Mouse (Mus musculus) lung, postnatal 0 days (tissue): Measurements from ENCODE around the gene Gm21828. TPM values are rescaled to one million over a fixed set of nuclear protein-coding genes. Genes with fewer than 3 reads are reported as not detected.
"Not testable (repeated sequence)": the region's sequence is repeated elsewhere in the genome, so short reads cannot be mapped to it uniquely, and the experiment has no call there.

ENCODE experiments used
- ATAC-seq: fragments of 200-750 bp; cut with Nextera tagmentation; 2 replicates; pipeline ENCODE4 v1.8.0; 2017; ENCODE audit warnings: moderate library complexity
- DNase-seq: peaks from one replicate; pipeline ENCODE4 v3.0.0-alpha.2; 2016; ENCODE audit warnings: low spot score
- H3K27ac ChIP-seq: fragments of 300-500 bp; sonication (generic); 2 replicates; pipeline ENCODE4 v1.5.1; 2014; ENCODE audit warnings: antibody characterized with exemption, mild to moderate bottlenecking, low read length, mixed read lengths
- H3K27me3 ChIP-seq: fragments of 300-500 bp; sonication (generic); replicated peaks from 2 replicates; pipeline ENCODE4 v1.6.1; 2014; ENCODE audit warnings: low read length, mixed read lengths; ENCODE audit not compliant: insufficient read depth
- H3K36me3 ChIP-seq: fragments of 300-500 bp; sonication (generic); 2 replicates; pipeline ENCODE4 v1.6.1; 2014; ENCODE audit warnings: low read length, mixed read lengths; ENCODE audit not compliant: insufficient read depth
- H3K4me1 ChIP-seq: fragments of 300-500 bp; sonication (generic); 2 replicates; pipeline ENCODE4 v1.6.1; 2014; ENCODE audit warnings: antibody characterized with exemption, low read depth, low read length, mixed read lengths; ENCODE audit not compliant: insufficient read depth
- H3K4me2 ChIP-seq: fragments of 300-500 bp; sonication (generic); replicated peaks from 2 replicates; pipeline ENCODE4 v1.6.1; 2014; ENCODE audit warnings: low read depth, mild to moderate bottlenecking, low read length, moderate library complexity, mixed read lengths
- H3K4me3 ChIP-seq: fragments of 300-500 bp; sonication (generic); 2 replicates; pipeline ENCODE4 v1.5.1; 2014; ENCODE audit warnings: low read depth, low read length
- H3K9ac ChIP-seq: fragments of 300-500 bp; sonication (generic); replicated peaks from 2 replicates; pipeline ENCODE4 v1.6.1; 2014; ENCODE audit warnings: low read depth, mild to moderate bottlenecking
- H3K9me3 ChIP-seq: fragments of 300-500 bp; sonication (generic); 2 replicates; pipeline ENCODE4 v1.6.1; 2016; ENCODE audit warnings: low read length, mixed read lengths
- WGBS: fragments of 180-500 bp; shearing (Covaris S2); extraction: QIAGEN DNeasy Blood & Tissue Kit; methylation state at CpG from one replicate; pipeline ENCODE4 v1.1.7; 2014; 5-methylcytosine and 5-hydroxymethylcytosine counted together
- polyA plus RNA-seq: library from polyadenylated mRNA; unstranded; fragments of >200 nt; fragmentation: Nextera tagmentation; extraction: Ambion mirVana; gene quantifications from 2 replicates; pipeline ENCODE4 v1.2.1, GENCODE M21; 2015

The Gm21828 gene
- polyA plus RNA-seq, result not detected in 2 replicates

DNA sequence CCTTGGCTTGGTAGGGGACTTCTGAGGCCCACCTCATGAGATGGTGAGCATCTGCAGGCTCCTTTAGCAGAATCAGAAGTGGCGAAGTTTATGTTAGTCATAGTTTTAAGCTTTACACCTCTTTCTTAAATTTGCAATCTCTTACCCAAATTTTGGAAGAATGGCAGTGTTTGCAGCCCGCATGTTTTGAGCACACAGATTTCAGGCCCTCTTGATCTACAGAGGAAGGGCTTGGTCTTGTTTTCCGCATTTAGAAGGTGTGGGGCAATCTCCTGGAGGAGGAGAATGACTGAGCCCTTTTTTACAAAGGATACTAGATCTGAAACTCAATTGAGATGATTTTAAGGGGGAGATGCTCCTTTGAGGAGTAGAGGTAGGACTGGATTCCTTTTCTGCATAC is at the start of gene Gm21828:
TSS of gene Gm21828 (minus strand) at position 101 of the 400 bp plus-strand sequence.
- not testable (repeated sequence) for H3K27ac ChIP-seq, H3K4me1 ChIP-seq, H3K4me3 ChIP-seq, ATAC-seq, H3K27me3 ChIP-seq, DNase-seq, H3K9me3 ChIP-seq, H3K36me3 ChIP-seq, H3K4me2 ChIP-seq, H3K9ac ChIP-seq
- no CpG with 5 or more reads among the region's 3 CpGs for WGBS

DNA sequence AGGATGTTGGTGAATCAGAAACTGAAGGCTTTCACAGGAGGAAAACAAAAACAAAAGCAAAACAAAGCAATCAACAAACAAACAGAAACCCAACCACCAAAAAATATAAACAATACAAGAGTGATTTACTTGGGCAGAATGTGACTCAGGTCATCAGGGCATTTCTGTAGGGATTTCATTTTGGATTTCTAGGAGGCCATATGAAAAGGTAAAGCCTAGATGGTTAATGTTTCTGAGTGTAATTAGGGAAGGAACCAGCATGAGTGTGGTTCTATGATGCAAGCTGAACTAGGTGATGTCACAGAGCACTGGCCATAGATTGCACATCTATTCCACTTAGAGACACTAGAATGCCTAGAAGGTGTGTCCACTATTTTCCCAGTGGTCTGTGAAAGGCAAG is 28.4 kb upstream of the Gm21828 start, which contains the start of the genes Gm21440 and Gm21454:
TSS of gene Gm21440 (plus strand) at position 301 of the 400 bp plus-strand sequence.
TSS of gene Gm21454 (plus strand) at position 352 of the 400 bp plus-strand sequence.
- H3K9me3 ChIP-seq, H3K4me2 ChIP-seq, H3K4me1 ChIP-seq, DNase-seq, H3K36me3 ChIP-seq, H3K9ac ChIP-seq, H3K27ac ChIP-seq, H3K27me3 ChIP-seq, ATAC-seq, H3K4me3 ChIP-seq: not testable (repeated sequence)

Other genes with a start within 250 kb of the Gm21828 start
- gene Gm20807, start 181.0 kb downstream of the Gm21828 start, polyA plus RNA-seq, result not detected in 2 replicates
- not detected in 2 replicates for gene Gm21891, start 90.4 kb downstream of the Gm21828 start, polyA plus RNA-seq
- not detected in 2 replicates for gene Gm21425, start 62.0 kb downstream of the Gm21828 start, polyA plus RNA-seq
- gene Gm21440, start 28.5 kb upstream of the Gm21828 start, polyA plus RNA-seq, result not detected in 2 replicates
- gene Gm21454, start 28.5 kb upstream of the Gm21828 start, polyA plus RNA-seq, result not detected in 2 replicates
- not detected in 2 replicates for gene Gm21725, start 125.1 kb upstream of the Gm21828 start, polyA plus RNA-seq
- not detected in 2 replicates for gene Gm21866, start 241.7 kb upstream of the Gm21828 start, polyA plus RNA-seq